Comparison of ENCODE assay signal across 26 mouse cellular contexts in the genomic region with DNA sequence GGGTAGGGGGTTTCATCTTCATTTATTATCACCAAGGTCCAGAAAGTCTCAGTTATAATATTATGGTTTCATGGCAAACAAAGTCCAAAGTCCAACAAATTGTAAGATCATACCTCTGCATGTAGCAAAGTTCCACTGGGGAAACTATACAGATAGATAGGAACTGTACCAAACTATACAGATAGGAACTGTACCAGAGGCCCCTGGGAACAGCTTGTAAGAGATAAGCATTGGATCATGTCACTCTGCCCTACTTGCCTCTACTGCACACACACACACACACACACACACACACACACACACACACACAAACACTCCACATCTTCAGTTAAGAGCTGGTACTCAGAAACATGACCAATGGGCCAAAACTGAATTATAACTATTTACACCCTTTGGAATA. TPM values are rescaled to one million over a fixed set of nuclear protein-coding genes. Genes with fewer than 3 reads are reported as not detected.
DNase-seq lines count a peak whose midpoint lies in the region; ATAC-seq and TF ChIP-seq lines count a peak whose summit lies in the region.
"Had no signal": no experiment of that assay in that cellular context is flagged by ENCODE, and none has a peak within 500 bp of the region (broad histone marks: within the 10 kb centered on the region; RNA-seq: fewer than 3 reads in every experiment).

No protein-coding gene starts in this region.

- peak overlapping the region; percentile 97 for H3K27ac ChIP-seq in liver, embryonic 15.5 days (replicated peaks)
- H3K27ac ChIP-seq in small intestine, adult 2 months (ENCODE audit: insufficient read depth, low read depth, low read length), result peak overlapping the region; percentile 62
- H3K27ac ChIP-seq in hindbrain, embryonic 14.5 days, result no peak overlapping the region
- H3K27ac ChIP-seq in gastrocnemius, adult 2 months, result no peak overlapping the region
- H3K27ac ChIP-seq: forebrain, embryonic 13.5 days; hindbrain, embryonic 12.5 days; neural tube, embryonic 15.5 days; stomach, postnatal 0 days had no signal

- TF ChIP-seq CTCF in small intestine, adult 2 months (IDR thresholded peaks at IDR 0.05; ENCODE audit: extremely low read depth, insufficient read length, insufficient replicate concordance, low read depth, low read length), result no peak
- TF ChIP-seq CTCF in gastrocnemius, adult 2 months (IDR thresholded peaks at IDR 0.05), result no peak

- H3K36me3 ChIP-seq in liver, embryonic 15.5 days (replicated peaks), result no peaks in the 10 kb centered on the region
- no peaks in the 10 kb centered on the region for H3K36me3 ChIP-seq in small intestine, adult 2 months (ENCODE audit: control insufficient read depth, insufficient read depth, low read length)
- no peaks in the 10 kb centered on the region for H3K36me3 ChIP-seq in hindbrain, embryonic 14.5 days (replicated peaks; ENCODE audit: control insufficient read depth, insufficient read depth)
- H3K36me3 ChIP-seq: hindbrain, embryonic 12.5 days; midbrain, embryonic 15.5 days; neural tube, embryonic 15.5 days had no signal

- H3K9ac ChIP-seq in liver, embryonic 15.5 days, result no peak overlapping the region
- no peak overlapping the region for H3K9ac ChIP-seq in hindbrain, embryonic 14.5 days
- H3K9ac ChIP-seq: forebrain, embryonic 13.5 days; hindbrain, embryonic 12.5 days; midbrain, embryonic 15.5 days; neural tube, embryonic 15.5 days had no signal

- H3K9me3 ChIP-seq in liver, embryonic 15.5 days (replicated peaks), result no peaks in the 10 kb centered on the region
- no peaks in the 10 kb centered on the region for H3K9me3 ChIP-seq in hindbrain, embryonic 14.5 days (ENCODE audit: control insufficient read depth, low read length)
- H3K9me3 ChIP-seq: forebrain, embryonic 13.5 days; hindbrain, embryonic 12.5 days; midbrain, embryonic 15.5 days; neural tube, embryonic 15.5 days had no signal

- H3K4me1 ChIP-seq in liver, embryonic 15.5 days (replicated peaks), result peaks cover 56% of the 10 kb centered on the region
- H3K4me1 ChIP-seq in small intestine, adult 2 months (ENCODE audit: control insufficient read depth, insufficient read depth, insufficient read length, low read length), result peaks cover 27% of the 10 kb centered on the region; the same call in 1 of the 2 replicates
- H3K4me1 ChIP-seq in hindbrain, embryonic 14.5 days (replicated peaks; ENCODE audit: control insufficient read depth, insufficient read depth, low read length), result peaks cover 20% of the 10 kb centered on the region

- H3K27me3 ChIP-seq in liver, embryonic 15.5 days, result no peaks in the 10 kb centered on the region
- H3K27me3 ChIP-seq in small intestine, adult 2 months (ENCODE audit: control insufficient read depth, insufficient read depth, low read length), result no peaks in the 10 kb centered on the region
- H3K27me3 ChIP-seq in hindbrain, embryonic 14.5 days (ENCODE audit: control insufficient read depth, insufficient read depth, low read length), result no peaks in the 10 kb centered on the region
- H3K27me3 ChIP-seq: forebrain, embryonic 13.5 days; hindbrain, embryonic 12.5 days; midbrain, embryonic 15.5 days; neural tube, embryonic 15.5 days had no signal

- TF ChIP-seq POLR2A in small intestine, adult 2 months (IDR thresholded peaks at IDR 0.05; ENCODE audit: low read depth, low read length), result no peak

- peak; percentile 64 for DNase-seq in c-Kit-positive CD71-positive TER-119-positive erythroid progenitor cells, embryonic 14.5 days (ENCODE audit: low spot score)
- DNase-seq in liver, result peak; percentile 59
- no peak for DNase-seq in hindbrain, embryonic 14.5 days (ENCODE audit: low spot score)
- DNase-seq in gastrocnemius, adult 2 months, result no peak
- DNase-seq: adrenal gland, postnatal 10 days; B cell, adult 2 months; cerebellum, adult 18-20 months; cerebellum, postnatal 10 days; gastrocnemius, postnatal 25 days; heart, adult 11 months; heart, postnatal 36 days; kidney, adult 18-20 months; kidney, postnatal 36 days; layer of hippocampus, postnatal 36 days; lung, postnatal 4 days; thymus, adult 2 months; thymus, postnatal 36 days had no signal

- peak overlapping the region; percentile 85 for H3K4me2 ChIP-seq in liver, embryonic 15.5 days
- H3K4me2 ChIP-seq in hindbrain, embryonic 14.5 days (replicated peaks), result no peak overlapping the region
- H3K4me2 ChIP-seq: forebrain, embryonic 13.5 days; heart, embryonic 11.5 days; hindbrain, embryonic 12.5 days had no signal

- ATAC-seq in liver, embryonic 15.5 days (ENCODE audit: insufficient read depth), result peak; percentile 50
- ATAC-seq in frontal cortex, adult (ENCODE audit: low TSS enrichment), result no peak
- no peak for ATAC-seq in hindbrain, embryonic 14.5 days (ENCODE audit: low FRiP score)
- ATAC-seq: forebrain, embryonic 13.5 days; midbrain, embryonic 15.5 days had no signal

- intact Hi-C loops in gastrocnemius, adult 2 months (cut with DNase I), result loop anchor here (5.0 to 10.0 kb wide), 2 partner anchors 406 to 1688 kb away; a partner anchor contains a TSS

- peak overlapping the region; percentile 15; the same call in 1 of the 2 replicates for H3K4me3 ChIP-seq in liver, embryonic 15.5 days (replicated peaks)
- no peak overlapping the region for H3K4me3 ChIP-seq in small intestine, adult 2 months (ENCODE audit: low read depth, low read length)
- H3K4me3 ChIP-seq in hindbrain, embryonic 14.5 days (replicated peaks; ENCODE audit: low read length), result no peak overlapping the region
- H3K4me3 ChIP-seq in gastrocnemius, adult 2 months, result no peak overlapping the region
- H3K4me3 ChIP-seq: forebrain, embryonic 13.5 days; hindbrain, embryonic 12.5 days; midbrain, embryonic 15.5 days; neural tube, embryonic 15.5 days had no signal

RNA-seq across cellular contexts. Expression of a gene that starts 1.8 kb away (rescaled TPM):
- 68.9 and 69.3 TPM in 2 replicates for polyA plus RNA-seq in liver, embryonic 15.5 days (2015; fragmentation: Nextera tagmentation; extraction: Ambion mirVana)
- polyA plus RNA-seq in small intestine, adult 2 months (2012; rRNA removed), result 199 and 444 TPM in 2 replicates
- 161 and 188 TPM in 2 replicates for polyA plus RNA-seq in hindbrain, embryonic 14.5 days (2014; fragmentation: Nextera tagmentation; extraction: Ambion mirVana)
- total RNA-seq in gastrocnemius, adult 2 months (2021), result 10 to 100 TPM; 43.9 to 45.1 TPM

Comparison
In these comparisons a context has a peak if more than half of its experiments do, and no peak if none do; other contexts are left out.
1. DNase-seq: peak in c-Kit-positive CD71-positive TER-119-positive erythroid progenitor cells, embryonic 14.5 days (single experiment) and liver (single experiment); none in hindbrain, embryonic 14.5 days (single experiment) and gastrocnemius, adult 2 months (single experiment).
2. H3K27ac ChIP-seq: peak in liver, embryonic 15.5 days (single experiment) and small intestine, adult 2 months (single experiment); none in hindbrain, embryonic 14.5 days (single experiment) and gastrocnemius, adult 2 months (single experiment).